Mouse (Mus musculus): ENCODE data around the gene Panx1.
A peak's percentile ranks its signal among the peaks of the same experiment; 100 is the strongest.

Gene Panx1

DNA sequence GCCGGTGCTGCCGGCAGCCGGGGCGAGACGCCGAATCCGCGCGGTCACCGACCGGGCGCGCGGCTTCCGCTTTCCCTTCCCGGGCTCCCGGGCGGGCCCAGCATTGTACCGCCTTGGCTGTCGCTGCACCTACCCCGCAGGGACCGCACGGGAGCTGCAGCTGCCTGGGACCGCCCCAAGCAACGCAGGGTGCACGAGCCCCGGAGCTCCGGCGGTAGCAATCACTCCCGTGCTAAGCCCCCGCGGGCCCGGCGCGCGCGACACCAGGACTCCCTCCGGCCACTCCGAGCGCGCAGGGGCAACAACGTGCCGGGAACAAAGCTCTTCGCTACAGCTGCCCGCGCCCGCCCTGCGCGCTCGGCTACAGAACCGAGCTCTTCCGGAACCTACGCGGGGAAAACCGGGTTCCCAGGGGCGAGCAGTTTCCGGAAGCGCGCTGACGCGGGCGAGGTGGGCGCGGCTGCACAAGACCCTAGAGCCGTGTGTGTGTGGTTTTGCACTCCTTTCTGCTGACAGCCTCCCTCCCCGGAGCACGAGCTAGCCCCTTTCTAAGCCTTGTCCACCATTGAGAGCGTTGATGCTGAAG, at the start of gene Panx1:
Panx1 (minus strand) TSS at position 395 of the 586 bp plus-strand sequence.
- DNase-seq (ENCODE audit: low spot score): peak; percentile 85

DNA sequence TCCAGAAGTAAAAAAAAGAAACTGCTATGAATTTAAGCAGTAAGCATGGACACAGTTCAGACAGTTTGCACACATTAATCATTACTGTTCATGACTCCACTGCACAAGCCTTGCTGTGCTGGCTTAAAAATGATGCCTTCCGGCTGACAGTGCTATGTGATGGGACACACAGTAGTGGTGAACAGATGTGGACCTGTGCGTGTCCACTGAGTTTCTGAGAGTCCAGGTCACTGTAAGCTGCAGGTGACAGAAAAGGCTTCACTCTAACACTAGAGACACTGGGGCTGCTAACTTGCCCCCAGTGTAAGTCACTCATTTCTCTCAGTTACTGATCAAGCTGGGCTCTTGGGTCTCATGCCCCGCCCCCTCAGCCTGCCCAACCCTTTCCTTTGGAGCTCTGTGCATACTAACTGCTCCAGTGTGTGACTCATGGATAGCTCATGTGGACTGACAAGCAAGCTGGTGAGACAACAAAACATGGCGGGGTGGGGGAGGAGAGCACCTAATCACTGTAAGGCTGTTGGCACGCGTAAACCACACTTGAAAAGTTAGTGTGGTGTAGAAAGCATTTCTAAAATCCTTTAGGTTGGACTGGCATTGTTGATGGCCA, 23.5 kb upstream of the Panx1 start:
- peak; percentile 1 for DNase-seq (ENCODE audit: low spot score)

DNA sequence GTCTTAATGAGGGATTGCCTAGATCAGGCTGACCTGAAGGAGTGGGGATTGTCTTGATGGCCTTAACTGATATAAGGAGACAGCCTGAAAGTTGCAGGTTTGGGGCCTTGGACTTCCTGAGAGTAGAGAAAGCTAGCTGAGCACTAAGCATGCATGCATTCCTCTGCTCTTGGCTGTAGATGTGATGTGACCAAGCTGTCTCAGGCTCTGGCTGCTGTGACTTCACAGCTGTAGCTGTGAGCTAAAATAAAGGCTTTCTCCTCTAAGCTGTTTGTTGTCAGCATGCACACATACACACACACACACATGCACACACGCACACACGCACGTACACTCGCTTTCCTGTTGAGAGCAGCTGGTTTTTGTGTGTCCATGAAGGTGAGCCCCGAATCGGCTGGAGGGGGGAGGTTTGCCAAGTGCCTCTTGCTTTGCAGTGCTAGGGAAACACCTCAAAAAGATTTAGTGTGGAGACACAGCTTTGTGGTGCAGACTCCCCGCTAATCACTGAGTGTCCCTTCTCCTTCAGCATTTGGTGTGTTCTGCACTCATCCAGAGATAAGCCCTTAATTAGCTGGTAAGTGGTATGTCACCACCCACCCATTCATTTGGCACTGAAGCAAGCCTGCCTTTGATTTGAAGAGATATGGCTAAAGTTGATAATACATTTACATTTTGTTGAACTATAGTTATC, 22.9 kb upstream of the Panx1 start:
- no peak for DNase-seq (ENCODE audit: low spot score)

DNA sequence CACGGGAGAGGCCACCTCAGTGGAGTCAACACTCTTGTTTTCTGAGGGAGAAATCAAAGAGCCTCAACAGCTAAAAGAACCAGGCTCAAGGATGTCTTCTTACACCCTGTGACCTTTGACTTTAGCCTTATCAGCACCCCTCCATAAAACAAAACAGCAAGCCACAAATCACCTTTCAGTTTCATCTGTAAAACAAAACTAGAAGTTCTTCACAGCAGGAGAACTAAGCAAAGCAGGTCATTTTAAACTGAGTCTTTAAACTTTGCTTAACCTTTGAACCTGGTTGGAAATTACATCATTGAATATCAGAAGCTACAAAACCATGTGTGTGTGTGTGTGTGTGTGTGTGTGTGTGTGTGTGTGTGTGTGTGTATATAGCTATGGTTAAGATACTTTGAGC, 18.9 kb upstream of the Panx1 start:
- no peak for DNase-seq (ENCODE audit: low spot score)

GRCm38 (mm10) chr9:15060847-15061246, 15.6 kb upstream of the Panx1 start:
- no peak for DNase-seq (ENCODE audit: low spot score)

DNA sequence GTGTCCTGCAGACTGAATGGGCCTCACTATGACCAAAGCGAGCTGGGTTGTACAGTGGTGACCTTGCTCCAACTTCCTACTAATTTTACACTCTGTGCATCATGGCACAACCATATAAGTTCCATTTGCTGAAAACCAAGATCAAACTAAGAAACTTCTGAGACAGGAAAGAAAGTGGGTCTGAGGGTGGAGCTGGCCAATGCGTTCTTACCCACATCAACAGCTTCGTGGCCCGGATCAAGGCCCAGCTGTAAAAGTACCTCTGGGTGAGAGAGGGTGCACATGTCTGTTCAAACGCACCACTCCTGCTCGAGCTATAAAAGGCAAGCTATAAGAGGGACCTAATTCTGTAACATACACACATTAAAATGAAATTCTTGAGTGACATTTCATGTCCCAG, 14.7 kb upstream of the Panx1 start:
- DNase-seq (ENCODE audit: low spot score): no peak

- DNase-seq (ENCODE audit: low spot score): no peak
Measured at GRCm38 (mm10) chr9:15045740-15046139, 462 bp upstream of the Panx1 start.

GRCm38 (mm10) chr9:15044391-15045083, 741 bp downstream of the Panx1 start:
- DNase-seq (ENCODE audit: low spot score): peak; percentile 58

- no peak for DNase-seq (ENCODE audit: low spot score)
Measured at GRCm38 (mm10) chr9:15041556-15041955, 3.7 kb downstream of the Panx1 start.

- no peak for DNase-seq (ENCODE audit: low spot score)
Measured at GRCm38 (mm10) chr9:15039848-15040247, 5.4 kb downstream of the Panx1 start.

- DNase-seq (ENCODE audit: low spot score): no peak
Measured at GRCm38 (mm10) chr9:15037704-15038103, 7.6 kb downstream of the Panx1 start.

- DNase-seq (ENCODE audit: low spot score): no peak
Measured at GRCm38 (mm10) chr9:15037237-15037636, 8.0 kb downstream of the Panx1 start.

DNA sequence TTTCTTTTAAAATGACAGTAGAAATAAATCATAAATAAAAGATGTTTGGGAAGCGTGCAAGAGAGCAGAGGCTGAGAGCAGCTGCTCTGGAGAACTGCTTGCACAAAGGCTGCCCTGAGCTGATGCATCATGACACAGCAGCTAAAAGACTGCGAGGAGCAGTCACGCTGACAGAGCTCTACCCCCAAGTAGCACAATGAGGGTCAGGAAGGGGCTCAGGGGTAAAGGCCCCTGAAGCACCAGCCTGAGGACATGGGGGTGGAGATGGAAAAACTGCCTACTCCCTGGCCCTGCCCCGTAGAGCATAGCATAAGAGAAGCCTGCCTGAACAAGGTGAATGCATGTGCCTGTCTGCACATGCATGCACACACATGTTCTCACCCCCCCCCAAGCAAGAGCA, 8.5 kb downstream of the Panx1 start:
- DNase-seq (ENCODE audit: low spot score): peak; percentile 14

DNA sequence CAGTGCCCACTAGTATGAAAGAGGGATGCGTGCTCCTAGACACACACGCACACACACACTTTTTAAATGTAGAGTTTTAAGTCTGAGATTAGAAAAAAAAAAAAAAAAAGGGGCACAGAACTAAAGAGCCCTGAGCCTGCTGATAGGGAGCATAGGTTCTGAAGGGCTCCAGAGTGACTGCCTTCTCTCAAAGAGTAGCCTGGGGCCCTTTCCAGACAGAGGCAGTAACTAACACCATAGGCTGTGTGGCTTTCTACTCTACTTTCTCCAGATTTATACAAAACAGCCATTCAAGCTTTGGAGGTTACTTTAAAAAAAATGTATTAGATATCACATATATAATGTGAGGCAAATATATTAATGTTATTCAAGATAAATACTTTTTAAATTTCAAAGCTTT, 8.9 kb downstream of the Panx1 start:
- DNase-seq (ENCODE audit: low spot score): no peak

DNA sequence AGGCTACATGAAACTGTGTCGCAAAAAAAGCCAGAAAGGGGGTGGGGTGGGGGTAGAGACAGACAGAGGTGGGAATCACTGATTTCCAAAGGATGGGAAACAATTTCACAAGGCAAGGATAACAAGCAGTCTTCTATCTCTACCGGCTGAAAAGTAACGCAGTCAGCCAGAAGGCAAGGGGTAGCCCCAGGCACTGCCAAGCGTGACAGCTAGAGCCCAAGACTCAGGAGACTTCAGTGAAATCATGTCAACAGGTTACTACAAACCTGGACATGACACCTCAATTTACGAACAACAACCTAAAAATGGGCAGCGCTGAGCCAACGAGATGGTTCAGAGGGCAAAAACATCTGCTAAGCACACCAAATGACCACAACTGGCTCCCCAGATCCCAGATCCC, 9.3 kb downstream of the Panx1 start:
- no peak for DNase-seq (ENCODE audit: low spot score)

- no peak for DNase-seq (ENCODE audit: low spot score)
Measured at GRCm38 (mm10) chr9:15034546-15035273, 10.6 kb downstream of the Panx1 start.

DNA sequence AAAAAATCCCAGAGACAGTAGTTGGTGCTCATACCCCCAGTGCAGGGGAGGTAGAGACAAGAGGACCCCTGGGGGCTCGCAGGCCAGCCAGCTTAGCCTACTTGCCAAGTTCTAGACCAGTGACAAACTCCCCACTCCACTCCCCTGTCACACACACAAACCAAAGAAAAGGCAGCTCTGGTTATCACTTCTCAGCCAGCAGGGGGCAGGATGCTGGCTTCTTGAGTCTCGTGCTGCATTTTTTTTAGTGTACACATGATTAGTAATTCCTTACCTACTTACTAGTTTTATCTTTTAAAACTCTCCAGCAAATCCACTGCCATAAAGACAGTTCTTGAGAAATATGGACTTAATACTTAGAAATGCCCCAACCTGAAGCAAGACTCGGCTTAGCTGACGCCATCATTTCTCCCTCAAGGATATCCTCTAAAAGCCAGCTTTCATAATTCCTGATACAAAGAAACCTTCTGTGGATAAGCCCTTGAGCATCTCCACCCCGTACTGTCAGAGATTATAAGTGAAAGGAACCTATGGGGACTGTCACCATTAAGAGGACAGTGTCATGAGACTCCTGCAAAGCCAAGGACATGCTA, 11.6 kb downstream of the Panx1 start:
- peak; percentile 57 for DNase-seq (ENCODE audit: low spot score)

DNA sequence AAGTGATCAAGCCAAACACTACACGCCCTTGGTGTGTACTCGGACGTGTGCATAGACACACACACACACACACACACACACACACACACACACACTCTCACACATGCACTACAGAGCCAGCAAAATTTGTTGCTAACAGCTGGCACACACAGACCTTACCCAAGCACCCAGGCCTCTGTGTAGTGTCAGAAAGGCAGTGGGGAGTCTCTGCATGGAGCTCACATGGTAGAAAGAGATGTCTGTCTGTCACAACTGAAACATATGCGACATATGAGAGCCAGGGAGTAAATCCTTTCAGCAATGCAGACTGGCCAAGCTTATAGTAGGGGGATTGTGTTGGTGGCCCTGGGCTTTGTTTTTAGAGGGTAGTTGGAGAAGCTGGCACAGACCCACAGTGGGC, 12.5 kb downstream of the Panx1 start:
- DNase-seq (ENCODE audit: low spot score): no peak

DNA sequence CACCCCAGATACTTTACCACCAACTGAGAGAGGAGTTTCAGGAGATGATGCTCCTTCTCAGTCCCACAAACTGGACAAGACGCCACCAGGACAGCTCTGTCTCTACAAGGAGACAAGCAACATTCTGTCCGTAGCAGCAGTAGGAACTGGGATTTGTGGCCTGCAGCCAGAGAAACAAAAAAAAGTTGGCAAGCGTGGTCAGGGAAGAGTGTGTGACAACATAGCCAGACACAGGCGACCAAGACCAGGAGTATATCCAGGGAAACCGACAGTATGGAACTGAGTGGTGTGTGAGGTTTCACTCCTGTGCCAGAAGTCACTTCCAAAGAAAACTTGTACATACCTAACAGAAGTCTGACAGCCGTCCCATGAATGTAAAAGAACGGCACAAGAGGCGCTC, 14.5 kb downstream of the Panx1 start:
- no peak for DNase-seq (ENCODE audit: low spot score)

GRCm38 (mm10) chr9:15029025-15029727, 16.1 kb downstream of the Panx1 start:
- peak; percentile 75 for DNase-seq (ENCODE audit: low spot score)

- no peak for DNase-seq (ENCODE audit: low spot score)
Measured at GRCm38 (mm10) chr9:15027725-15028124, 17.6 kb downstream of the Panx1 start.

Data from embryo, embryonic 10.5 days (tissue).